Mouse (Mus musculus) kidney, embryonic 16.5 days (tissue): Measurements from ENCODE around the gene Ergic3. TPM values are rescaled to one million over a fixed set of nuclear protein-coding genes. Genes with fewer than 3 reads are reported as not detected.
A peak's percentile ranks its signal among the peaks of the same experiment; 100 is the strongest.

ENCODE experiments used
- ATAC-seq: fragments of 200-750 bp; cut with Nextera tagmentation; 2 replicates; pipeline ENCODE4 v1.8.0; 2017; ENCODE audit warnings: moderate TSS enrichment; ENCODE audit not compliant: low FRiP score, low TSS enrichment
- H3K27ac ChIP-seq: fragments of 300-500 bp; sonication (generic); 2 replicates; pipeline ENCODE4 v1.5.1; 2014; ENCODE audit warnings: low read length
- H3K27me3 ChIP-seq: fragments of 300-500 bp; sonication (generic); 2 replicates; pipeline ENCODE4 v1.6.1; 2014; ENCODE audit warnings: low read length, control low read depth, mixed read lengths; ENCODE audit not compliant: insufficient read depth
- H3K36me3 ChIP-seq: fragments of 300-500 bp; sonication (generic); 2 replicates; pipeline ENCODE4 v1.6.1; 2014; ENCODE audit warnings: low read length, control low read depth, mixed read lengths; ENCODE audit not compliant: insufficient read depth
- H3K4me1 ChIP-seq: fragments of 300-500 bp; sonication (generic); 2 replicates; pipeline ENCODE4 v1.6.1; 2014; ENCODE audit warnings: low read length, control low read depth, mixed read lengths; ENCODE audit not compliant: insufficient read depth
- H3K4me2 ChIP-seq: fragments of 300-500 bp; sonication (generic); replicated peaks from 2 replicates; pipeline ENCODE4 v1.6.1; 2014; ENCODE audit warnings: low read depth, low read length
- H3K4me3 ChIP-seq: fragments of 300-500 bp; sonication (generic); 2 replicates; pipeline ENCODE4 v1.5.1; 2014; ENCODE audit warnings: mild to moderate bottlenecking, low read length
- H3K9ac ChIP-seq: fragments of 300-500 bp; sonication (generic); replicated peaks from 2 replicates; pipeline ENCODE4 v1.6.1; 2014; ENCODE audit warnings: low read length
- H3K9me3 ChIP-seq: fragments of 300-500 bp; sonication (generic); 2 replicates; pipeline ENCODE4 v1.6.1; 2016; ENCODE audit warnings: low read length, control low read depth
- WGBS: fragments of 180-500 bp; shearing (Covaris S2); extraction: QIAGEN DNeasy Blood & Tissue Kit; methylation state at CpG from one replicate; pipeline ENCODE4 v1.1.7; 2014; 5-methylcytosine and 5-hydroxymethylcytosine counted together
- polyA plus RNA-seq: library from polyadenylated mRNA; unstranded; fragments of >200 nt; fragmentation: Nextera tagmentation; extraction: Ambion mirVana; gene quantifications from 2 replicates; pipeline ENCODE4 v1.2.1, GENCODE M21; 2015

Ergic3 gene
- 288 and 302 TPM in 2 replicates for polyA plus RNA-seq

GRCm38 (mm10) chr2:156007888-156008532 lies at the start of gene Ergic3, which contains the start of gene 6430550D23Rik:
TSS of gene Ergic3 (plus strand) at chr2:156008045.
TSS of gene 6430550D23Rik (minus strand) at chr2:156007977.
- Histone ChIP-seq H3K9ac (peak within 1 kb of the TSS; percentile 85), H3K4me3 (peak within 1 kb of the TSS; percentile 89), H3K36me3 (peaks cover 25% of the 10 kb centered on the region), H3K27ac (peak within 1 kb of the TSS; percentile 87), H3K9me3 (peaks cover 4% of the 10 kb centered on the region; the same call in 1 of the 2 replicates), H3K4me2 (peak within 1 kb of the TSS; percentile 63), H3K27me3 (no peaks in the 10 kb centered on the region), H3K4me1 (peaks cover 7% of the 10 kb centered on the region)
- under 1% methylated on average over 44 of the region's 45 CpGs for WGBS
- ATAC-seq, result peak; percentile 100

GRCm38 (mm10) chr2:155959981-155960380 lies 47.9 kb upstream of the Ergic3 start:
- Histone ChIP-seq H3K27me3 (no peaks in the 10 kb centered on the region), H3K4me2 (no peak overlapping the region), H3K27ac (no peak overlapping the region), H3K9ac (no peak overlapping the region), H3K4me1 (peaks cover 6% of the 10 kb centered on the region; the same call in 1 of the 2 replicates), H3K4me3 (no peak overlapping the region), H3K36me3 (peaks cover 29% of the 10 kb centered on the region), H3K9me3 (no peaks in the 10 kb centered on the region)
- WGBS, result 87% methylated on average over 5 of the region's 5 CpGs
- ATAC-seq, result no peak

DNA sequence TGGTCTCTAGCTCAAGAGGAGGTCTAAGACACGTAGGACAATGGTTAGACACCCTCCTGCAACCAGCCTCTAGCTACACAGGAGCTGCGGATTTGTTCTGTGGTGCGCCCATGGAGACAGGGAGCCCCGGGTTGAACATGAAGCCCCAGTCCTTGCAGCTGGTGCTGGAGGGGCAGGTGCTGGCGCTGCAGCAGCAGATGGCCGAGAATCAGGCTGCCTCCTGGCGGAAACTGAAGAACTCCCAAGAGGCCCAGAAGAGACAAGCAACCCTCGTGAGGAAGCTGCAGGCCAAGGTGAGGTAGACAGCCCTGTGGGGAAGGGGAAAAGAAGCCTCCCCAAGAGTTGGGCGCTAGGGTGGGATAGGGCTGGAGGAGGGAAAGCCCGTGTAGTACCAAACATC lies 46.0 kb upstream of the Ergic3 start:
- Histone ChIP-seq H3K27me3 (no peaks in the 10 kb centered on the region), H3K4me2 (no peak overlapping the region), H3K4me3 (no peak overlapping the region), H3K9ac (no peak overlapping the region), H3K27ac (no peak overlapping the region), H3K4me1 (peaks cover 6% of the 10 kb centered on the region; the same call in 1 of the 2 replicates), H3K9me3 (no peaks in the 10 kb centered on the region), H3K36me3 (peaks cover 37% of the 10 kb centered on the region)
- ATAC-seq, result no peak
- WGBS, result 84% methylated on average over 10 of the region's 10 CpGs

DNA sequence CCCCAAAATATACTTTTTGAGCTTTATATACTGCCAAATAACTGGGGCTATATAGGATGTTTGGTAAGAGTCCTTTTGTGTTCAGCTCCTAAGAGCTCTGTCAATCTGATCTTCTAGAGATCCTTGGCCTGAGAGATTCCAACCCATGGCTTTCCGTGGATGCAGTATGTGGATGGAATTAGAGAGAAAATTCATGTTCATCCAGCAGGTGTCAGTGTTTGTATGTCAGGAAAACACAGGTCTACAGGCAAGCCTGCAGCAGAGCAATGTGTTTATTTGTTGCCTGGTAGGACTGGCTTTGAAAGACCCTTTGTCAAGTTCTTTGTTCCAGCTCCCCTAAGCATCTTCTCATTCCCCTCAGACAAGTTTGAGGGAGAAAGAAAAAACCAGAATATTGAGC lies 44.9 kb upstream of the Ergic3 start:
- 29% methylated on average over 1 of the region's 1 CpGs for WGBS
- Histone ChIP-seq H3K9ac (no peak overlapping the region), H3K9me3 (no peaks in the 10 kb centered on the region), H3K4me3 (no peak overlapping the region), H3K27ac (no peak overlapping the region), H3K4me2 (no peak overlapping the region), H3K4me1 (no peaks in the 10 kb centered on the region), H3K36me3 (peaks cover 48% of the 10 kb centered on the region), H3K27me3 (no peaks in the 10 kb centered on the region)
- no peak for ATAC-seq

GRCm38 (mm10) chr2:155973348-155973747 lies 34.5 kb upstream of the Ergic3 start:
- H3K36me3 ChIP-seq, result peaks cover 65% of the 10 kb centered on the region
- no peaks in the 10 kb centered on the region for H3K4me1 ChIP-seq
- no peak overlapping the region for H3K27ac ChIP-seq
- no peak overlapping the region for H3K9ac ChIP-seq
- 93% methylated on average over 6 of the region's 6 CpGs for WGBS
- no peaks in the 10 kb centered on the region for H3K9me3 ChIP-seq
- H3K4me3 ChIP-seq, result no peak overlapping the region
- ATAC-seq, result no peak
- H3K4me2 ChIP-seq, result no peak overlapping the region
- H3K27me3 ChIP-seq, result no peaks in the 10 kb centered on the region

DNA sequence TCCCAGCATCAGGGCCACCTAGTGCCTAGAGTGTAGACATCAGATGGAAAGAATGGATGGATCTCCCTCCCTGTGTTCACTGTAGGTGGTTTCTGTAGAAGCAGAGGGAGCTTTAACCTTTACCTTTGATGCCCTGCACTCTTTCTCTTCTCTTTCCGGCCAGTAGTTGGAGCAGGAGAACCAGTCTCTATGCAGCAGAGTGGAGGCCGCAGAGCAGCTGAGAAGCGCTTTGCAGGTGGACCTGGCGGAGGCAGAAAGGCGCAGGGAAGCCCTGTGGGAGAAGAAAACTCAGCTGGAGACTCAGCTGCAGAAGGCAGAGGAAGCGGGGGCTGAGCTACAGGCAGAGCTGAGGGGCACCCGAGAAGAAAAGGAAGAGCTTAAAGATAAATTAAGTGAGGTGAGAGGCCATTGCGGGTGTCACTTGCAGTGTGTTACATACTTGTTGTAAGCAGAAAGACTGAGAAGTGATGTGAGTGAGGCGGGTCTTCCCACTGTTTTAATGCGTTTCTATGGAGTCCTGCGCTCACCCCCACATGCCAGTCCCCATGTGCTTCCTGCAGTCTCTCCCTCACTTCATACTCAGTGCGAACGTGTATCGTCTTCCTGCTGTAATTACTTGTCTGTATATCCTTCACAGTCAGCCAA lies 33.6 kb upstream of the Ergic3 start:
- no peak for ATAC-seq

DNA sequence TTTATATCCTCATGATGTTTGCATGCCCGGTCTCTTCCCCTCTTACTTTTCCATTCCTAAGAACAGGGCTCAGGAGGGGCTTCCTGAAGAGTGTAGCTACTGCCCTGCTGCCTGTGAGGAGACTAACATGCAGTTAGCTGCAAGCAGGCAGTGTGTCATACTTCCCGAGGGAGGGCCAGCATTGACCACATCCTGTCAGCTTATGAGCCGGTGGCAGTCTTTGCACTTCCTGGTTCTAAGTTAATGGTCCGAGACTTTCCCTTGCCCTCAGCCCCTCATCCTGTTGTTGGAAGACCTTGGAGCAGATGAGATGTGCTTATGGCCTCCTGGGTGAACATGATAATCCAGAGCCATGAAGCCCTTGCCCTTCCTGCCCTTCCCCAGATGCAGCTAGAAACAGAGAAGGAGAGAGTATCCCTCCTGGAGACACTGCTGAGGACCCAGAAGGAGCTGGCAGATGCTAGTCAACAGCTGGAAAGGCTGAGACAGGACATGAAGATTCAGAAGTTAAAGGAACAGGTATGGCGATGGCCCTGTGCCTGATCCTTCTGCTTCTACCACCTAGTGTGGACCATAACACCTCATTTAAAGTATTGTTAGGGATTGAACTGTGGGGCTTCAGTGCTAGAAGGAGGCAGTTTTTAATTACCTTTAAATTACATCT lies 28.4 kb upstream of the Ergic3 start:
- peak overlapping the region; percentile 16; the same call in 1 of the 2 replicates for H3K27ac ChIP-seq
- no peaks in the 10 kb centered on the region for H3K4me1 ChIP-seq
- WGBS, result 49% methylated on average over 5 of the region's 5 CpGs
- peak; percentile 67 for ATAC-seq
- H3K36me3 ChIP-seq, result peaks cover 66% of the 10 kb centered on the region
- H3K9me3 ChIP-seq, result no peaks in the 10 kb centered on the region
- no peak overlapping the region for H3K9ac ChIP-seq
- H3K4me3 ChIP-seq, result no peak overlapping the region
- H3K4me2 ChIP-seq, result no peak overlapping the region
- no peaks in the 10 kb centered on the region for H3K27me3 ChIP-seq

More for the DNA sequence above, 33.6 kb upstream of the Ergic3 start:
- Histone ChIP-seq H3K9ac (no peak overlapping the region), H3K4me1 (no peaks in the 10 kb centered on the region), H3K4me3 (no peak overlapping the region), H3K36me3 (peaks cover 62% of the 10 kb centered on the region), H3K4me2 (no peak overlapping the region), H3K27ac (no peak overlapping the region), H3K9me3 (no peaks in the 10 kb centered on the region), H3K27me3 (no peaks in the 10 kb centered on the region)
- 84% methylated on average over 14 of the region's 14 CpGs for WGBS

GRCm38 (mm10) chr2:155985776-155986175 lies 22.1 kb upstream of the Ergic3 start:
- ATAC-seq, result no peak
- H3K9me3 ChIP-seq, result no peaks in the 10 kb centered on the region
- no peaks in the 10 kb centered on the region for H3K4me1 ChIP-seq
- WGBS, result 89% methylated on average over 7 of the region's 7 CpGs
- no peak overlapping the region for H3K4me2 ChIP-seq
- no peak overlapping the region for H3K4me3 ChIP-seq
- H3K36me3 ChIP-seq, result peaks cover 76% of the 10 kb centered on the region
- H3K9ac ChIP-seq, result no peak overlapping the region
- no peak overlapping the region for H3K27ac ChIP-seq
- H3K27me3 ChIP-seq, result no peaks in the 10 kb centered on the region

- Histone ChIP-seq H3K9ac (no peak overlapping the region), H3K4me1 (no peaks in the 10 kb centered on the region), H3K4me3 (no peak overlapping the region), H3K9me3 (no peaks in the 10 kb centered on the region), H3K36me3 (peaks cover 76% of the 10 kb centered on the region), H3K27me3 (no peaks in the 10 kb centered on the region), H3K4me2 (no peak overlapping the region), H3K27ac (no peak overlapping the region)
- WGBS, result 97% methylated on average over 6 of the region's 6 CpGs
- ATAC-seq, result no peak
Observed at GRCm38 (mm10) chr2:155987131-155987530, 20.7 kb upstream of the Ergic3 start.
